Mouse (Mus musculus): ENCODE measurements around the gene Dnpep. TPM values are rescaled to one million over a fixed set of nuclear protein-coding genes. Genes with fewer than 3 reads are reported as not detected.
A peak's percentile ranks its signal among the peaks of the same experiment; 100 is the strongest.

Gene Dnpep
- total and polyA plus RNA-seq, 3 experiments = 35.9 to 59.3 TPM; not detected in 1

GRCm38 (mm10) chr1:75336461-75336860, 18.7 kb upstream of the Dnpep start:
- no peaks in the 10 kb centered on the region for H3K9me3 ChIP-seq (replicated peaks; ENCODE audit: insufficient read depth, low read length)
- H3K4me1 ChIP-seq (ENCODE audit: control insufficient read depth in 1 of 2, insufficient read depth in 2 of 2, low read length in 2 of 2) = peaks cover 3 to 12% of the 10 kb centered on the region in 2 experiments; a peak in 3 of 4 replicates
- TF ChIP-seq MAZ (IDR thresholded peaks at IDR 0.05; ENCODE audit: low read depth, low read length) (no peak), MYC (IDR thresholded peaks at IDR 0.05; ENCODE audit: low read depth, low read length) (no peak), RCOR1 (IDR thresholded peaks at IDR 0.05; ENCODE audit: low read depth, low read length) (no peak), TAL1 (IDR thresholded peaks at IDR 0.05; ENCODE audit: low read length) (peak; percentile 6; the same call in 1 of the 2 replicates), SMC3 (IDR thresholded peaks at IDR 0.05; ENCODE audit: low read depth, low read length) (no peak), CHD2 (IDR thresholded peaks at IDR 0.05; ENCODE audit: low read length) (no peak), MAFK (IDR thresholded peaks at IDR 0.05; ENCODE audit: borderline replicate concordance, low read depth, low read length) (no peak), EP300 (IDR thresholded peaks at IDR 0.05; ENCODE audit: low read depth in 1 of 2, low read length in 2 of 2) (no peak)
- H3K36me3 ChIP-seq (ENCODE audit: control insufficient read depth in 1 of 2, insufficient read depth in 2 of 2, low read length in 2 of 2) = peaks cover 0 to 7% of the 10 kb centered on the region in 2 experiments; a peak in 2 of 4 replicates
- H3K9ac ChIP-seq (ENCODE audit: control insufficient read depth, low read depth, low read length, poor library complexity, severe bottlenecking) = no peak overlapping the region
- no peaks in the 10 kb centered on the region for H3K79me2 ChIP-seq (ENCODE audit: control insufficient read depth, insufficient read depth, low read length, poor library complexity)
- no peak overlapping the region for H3K4me3 ChIP-seq (ENCODE audit: control insufficient read depth in 1 of 2, insufficient read depth in 1 of 2, low read depth in 2 of 2, low read length in 2 of 2)
- no peak overlapping the region for H3K27ac ChIP-seq (ENCODE audit: control insufficient read depth, low read depth, low read length)
- H3K27me3 ChIP-seq (ENCODE audit: control insufficient read depth in 1 of 2, insufficient read depth in 2 of 2, low read length in 2 of 2) = no peaks in the 10 kb centered on the region
- DNase-seq (ENCODE audit: low read depth, low spot score) = peak; percentile 53

GRCm38 (mm10) chr1:75331271-75331670, 13.5 kb upstream of the Dnpep start:
- TF ChIP-seq ZNF384 (IDR thresholded peaks at IDR 0.05; ENCODE audit: low read depth, low read length) = no peak
- no peak for TF ChIP-seq SMC3 (IDR thresholded peaks at IDR 0.05; ENCODE audit: low read depth, low read length)
- TF ChIP-seq CHD2 (IDR thresholded peaks at IDR 0.05; ENCODE audit: low read length) = no peak
- no peak for TF ChIP-seq JUND (IDR thresholded peaks at IDR 0.05; ENCODE audit: low read depth, low read length)
- no peak for TF ChIP-seq RAD21 (IDR thresholded peaks at IDR 0.05; ENCODE audit: low read depth, low read length)
- no peak for TF ChIP-seq SIN3A (IDR thresholded peaks at IDR 0.05; ENCODE audit: low read length)
- TF ChIP-seq CTCF (IDR thresholded peaks at IDR 0.05 in 2 of 3, conservative IDR thresholded peaks at IDR 0.05 in 1 of 3; ENCODE audit: control insufficient read depth in 1 of 3, insufficient read depth in 1 of 3, low read depth in 2 of 3, low read length in 3 of 3, poor library complexity in 1 of 3, severe bottlenecking in 1 of 3) = no peak
- TF ChIP-seq ZMIZ1 (IDR thresholded peaks at IDR 0.05; ENCODE audit: low read depth, low read length) = no peak
- no peak for TF ChIP-seq TAL1 (IDR thresholded peaks at IDR 0.05; ENCODE audit: low read length)
- Histone ChIP-seq H3K4me1 (ENCODE audit: control insufficient read depth in 1 of 2, insufficient read depth in 2 of 2, low read length in 2 of 2) (peaks cover 1 to 3% of the 10 kb centered on the region in 2 experiments; a peak in 3 of 4 replicates), H3K9me3 (replicated peaks; ENCODE audit: insufficient read depth, low read length) (no peaks in the 10 kb centered on the region), H3K27ac (ENCODE audit: control insufficient read depth, low read depth, low read length) (no peak overlapping the region), H3K79me2 (ENCODE audit: control insufficient read depth, insufficient read depth, low read length, poor library complexity) (no peaks in the 10 kb centered on the region), H3K27me3 (ENCODE audit: control insufficient read depth in 1 of 2, insufficient read depth in 2 of 2, low read length in 2 of 2) (no peaks in the 10 kb centered on the region; a peak in 1 of 4 replicates), H3K36me3 (ENCODE audit: control insufficient read depth in 1 of 2, insufficient read depth in 2 of 2, low read length in 2 of 2) (no peaks in the 10 kb centered on the region; a peak in 1 of 4 replicates), H3K9ac (ENCODE audit: control insufficient read depth, low read depth, low read length, poor library complexity, severe bottlenecking) (no peak overlapping the region), H3K4me3 (ENCODE audit: control insufficient read depth in 1 of 2, insufficient read depth in 1 of 2, low read depth in 2 of 2, low read length in 2 of 2) (no peak overlapping the region)
- no peak for DNase-seq (ENCODE audit: low read depth, low spot score)

- Histone ChIP-seq H3K27ac (ENCODE audit: control insufficient read depth, low read depth, low read length) (no peak overlapping the region), H3K36me3 (ENCODE audit: control insufficient read depth in 1 of 2, insufficient read depth in 2 of 2, low read length in 2 of 2) (peaks cover 0 to 2% of the 10 kb centered on the region in 2 experiments; a peak in 1 of 4 replicates), H3K9ac (ENCODE audit: control insufficient read depth, low read depth, low read length, poor library complexity, severe bottlenecking) (no peak overlapping the region), H3K4me3 (ENCODE audit: control insufficient read depth in 1 of 2, insufficient read depth in 1 of 2, low read depth in 2 of 2, low read length in 2 of 2) (no peak overlapping the region), H3K4me1 (ENCODE audit: control insufficient read depth in 1 of 2, insufficient read depth in 2 of 2, low read length in 2 of 2) (no peaks in the 10 kb centered on the region), H3K27me3 (ENCODE audit: control insufficient read depth in 1 of 2, insufficient read depth in 2 of 2, low read length in 2 of 2) (no peaks in the 10 kb centered on the region; a peak in 1 of 4 replicates), H3K9me3 (replicated peaks; ENCODE audit: insufficient read depth, low read length) (no peaks in the 10 kb centered on the region), H3K79me2 (ENCODE audit: control insufficient read depth, insufficient read depth, low read length, poor library complexity) (no peaks in the 10 kb centered on the region)
- TF ChIP-seq RAD21 (IDR thresholded peaks at IDR 0.05; ENCODE audit: low read depth, low read length) (peak; percentile 16), SMC3 (IDR thresholded peaks at IDR 0.05; ENCODE audit: low read depth, low read length) (peak; percentile 14; the same call in 1 of the 2 replicates), CTCF (IDR thresholded peaks at IDR 0.05 in 2 of 3, conservative IDR thresholded peaks at IDR 0.05 in 1 of 3; ENCODE audit: control insufficient read depth in 1 of 3, insufficient read depth in 1 of 3, low read depth in 2 of 3, low read length in 3 of 3, poor library complexity in 1 of 3, severe bottlenecking in 1 of 3) (peak; percentile 1 to 27 (median 23); a peak in 2 of 6 replicates), NRF1 (IDR thresholded peaks at IDR 0.05; ENCODE audit: insufficient read depth, low read depth, low read length, poor library complexity, severe bottlenecking) (no peak), ELF1 (IDR thresholded peaks at IDR 0.05; ENCODE audit: low read depth, low read length) (no peak)
- DNase-seq (ENCODE audit: low read depth, low spot score) = peak; percentile 30
These were observed 9.7 kb upstream of the Dnpep start for GRCm38 (mm10) chr1:75327461-75327860.

Measured in MEL (cell line).